Mouse (Mus musculus) midbrain, embryonic 16.5 days (tissue): ENCODE results near the gene Stac. TPM values are rescaled to one million over a fixed set of nuclear protein-coding genes. Genes with fewer than 3 reads are reported as not detected.

Experiments used
- ATAC-seq: fragments of 200-750 bp; cut with Nextera tagmentation; 2 replicates; pipeline ENCODE4 v1.8.0; 2017; ENCODE audit warnings: moderate TSS enrichment
- H3K27ac ChIP-seq: fragments of 300-500 bp; sonication (generic); 2 replicates; pipeline ENCODE4 v1.5.1; 2014; ENCODE audit warnings: mild to moderate bottlenecking, low read length, mixed read lengths
- H3K27me3 ChIP-seq: fragments of 300-500 bp; sonication (generic); 2 replicates; pipeline ENCODE4 v1.6.1; 2014; ENCODE audit warnings: low read depth, low read length, mixed read lengths; ENCODE audit not compliant: control insufficient read depth, insufficient read depth
- H3K36me3 ChIP-seq: fragments of 300-500 bp; sonication (generic); 2 replicates; pipeline ENCODE4 v1.6.1; 2014; ENCODE audit warnings: mild to moderate bottlenecking, low read length, moderate library complexity, mixed read lengths; ENCODE audit not compliant: control insufficient read depth, insufficient read depth
- H3K4me1 ChIP-seq: fragments of 300-500 bp; sonication (generic); 2 replicates; pipeline ENCODE4 v1.6.1; 2014; ENCODE audit warnings: mild to moderate bottlenecking, low read length, mixed read lengths; ENCODE audit not compliant: control insufficient read depth, insufficient read depth
- H3K4me2 ChIP-seq: fragments of 300-500 bp; sonication (generic); 2 replicates; pipeline ENCODE4 v1.6.1; 2014; ENCODE audit warnings: mild to moderate bottlenecking, low read length, mixed read lengths
- H3K4me3 ChIP-seq: fragments of 300-500 bp; sonication (generic); 2 replicates; pipeline ENCODE4 v1.5.1; 2014; ENCODE audit warnings: low read depth, mild to moderate bottlenecking, low read length, moderate library complexity, mixed read lengths
- H3K9ac ChIP-seq: fragments of 300-500 bp; sonication (generic); 2 replicates; pipeline ENCODE4 v1.6.1; 2014; ENCODE audit warnings: low read depth, low read length, mixed read lengths
- H3K9me3 ChIP-seq: fragments of 300-500 bp; sonication (generic); replicated peaks from 2 replicates; pipeline ENCODE4 v1.6.1; 2014; ENCODE audit warnings: mild to moderate bottlenecking, low read length, mixed read lengths; ENCODE audit not compliant: control insufficient read depth, poor library complexity, severe bottlenecking
- WGBS: fragments of 180-500 bp; shearing (Covaris S2); extraction: QIAGEN DNeasy Blood & Tissue Kit; methylation state at CpG from one replicate; pipeline ENCODE4 v1.1.7; 2014; 5-methylcytosine and 5-hydroxymethylcytosine counted together
- polyA plus RNA-seq: library from polyadenylated mRNA; unstranded; fragments of >200 nt; fragmentation: Nextera tagmentation; extraction: Ambion mirVana; gene quantifications from 2 replicates; pipeline ENCODE4 v1.2.1, GENCODE M21; 2015

Gene Stac
- polyA plus RNA-seq, result 6.3 and 8.6 TPM in 2 replicates

DNA sequence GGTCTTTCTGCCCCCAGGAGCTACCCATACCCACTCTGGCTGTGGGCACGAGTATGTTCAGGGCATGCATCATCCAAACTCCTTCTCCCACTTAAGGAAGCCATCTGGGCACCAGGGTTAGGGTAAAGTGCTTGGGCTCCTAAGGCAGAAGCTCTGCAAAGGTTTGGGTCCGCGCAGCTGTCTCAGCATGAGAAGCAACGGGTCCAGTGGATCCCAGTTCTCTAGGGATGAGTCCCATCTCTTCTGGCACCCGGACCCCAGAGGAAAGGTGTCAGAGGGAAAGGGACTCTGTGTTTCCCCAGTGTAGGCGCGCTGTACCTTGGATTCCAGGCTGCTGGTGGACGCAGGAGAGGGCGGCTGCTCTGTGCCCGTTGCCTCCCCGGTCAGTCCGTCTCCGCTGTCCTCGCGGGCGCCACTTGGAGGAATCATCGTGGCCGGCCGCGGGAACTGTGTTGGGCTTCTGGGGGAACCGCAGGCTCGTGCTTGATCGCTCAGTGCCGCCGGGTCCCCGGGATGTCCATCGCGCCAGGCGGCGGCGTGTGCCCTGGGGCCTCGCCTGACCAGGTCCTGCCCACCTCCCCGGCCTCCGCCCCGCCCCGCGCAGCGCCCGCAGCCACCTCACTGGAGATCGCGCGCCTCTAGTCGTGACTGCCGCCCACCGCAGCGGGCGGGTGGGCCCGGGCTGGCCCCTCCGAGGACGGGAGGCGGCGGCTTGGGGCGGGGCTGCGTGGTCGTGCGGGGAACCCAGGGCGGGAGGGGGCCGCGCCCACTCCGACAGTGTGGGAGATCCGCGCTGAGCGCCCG lies at the start of gene Stac:
Stac (minus strand) TSS at position 669 of the 804 bp plus-strand sequence.
- peak; percentile 86 for ATAC-seq
- H3K27ac ChIP-seq, result no peak within 1 kb of the TSS
- 3% methylated on average over 63 of the region's 64 CpGs for WGBS
- H3K4me1 ChIP-seq, result no peaks in the 10 kb centered on the region; the same call in 1 of the 2 replicates
- H3K4me3 ChIP-seq, result peak within 1 kb of the TSS; percentile 64
- peak within 1 kb of the TSS; percentile 76 for H3K9ac ChIP-seq
- H3K4me2 ChIP-seq, result peak within 1 kb of the TSS; percentile 94
- H3K9me3 ChIP-seq, result no peaks in the 10 kb centered on the region
- H3K36me3 ChIP-seq, result no peaks in the 10 kb centered on the region
- peaks cover 2% of the 10 kb centered on the region; the same call in 1 of the 2 replicates for H3K27me3 ChIP-seq

DNA sequence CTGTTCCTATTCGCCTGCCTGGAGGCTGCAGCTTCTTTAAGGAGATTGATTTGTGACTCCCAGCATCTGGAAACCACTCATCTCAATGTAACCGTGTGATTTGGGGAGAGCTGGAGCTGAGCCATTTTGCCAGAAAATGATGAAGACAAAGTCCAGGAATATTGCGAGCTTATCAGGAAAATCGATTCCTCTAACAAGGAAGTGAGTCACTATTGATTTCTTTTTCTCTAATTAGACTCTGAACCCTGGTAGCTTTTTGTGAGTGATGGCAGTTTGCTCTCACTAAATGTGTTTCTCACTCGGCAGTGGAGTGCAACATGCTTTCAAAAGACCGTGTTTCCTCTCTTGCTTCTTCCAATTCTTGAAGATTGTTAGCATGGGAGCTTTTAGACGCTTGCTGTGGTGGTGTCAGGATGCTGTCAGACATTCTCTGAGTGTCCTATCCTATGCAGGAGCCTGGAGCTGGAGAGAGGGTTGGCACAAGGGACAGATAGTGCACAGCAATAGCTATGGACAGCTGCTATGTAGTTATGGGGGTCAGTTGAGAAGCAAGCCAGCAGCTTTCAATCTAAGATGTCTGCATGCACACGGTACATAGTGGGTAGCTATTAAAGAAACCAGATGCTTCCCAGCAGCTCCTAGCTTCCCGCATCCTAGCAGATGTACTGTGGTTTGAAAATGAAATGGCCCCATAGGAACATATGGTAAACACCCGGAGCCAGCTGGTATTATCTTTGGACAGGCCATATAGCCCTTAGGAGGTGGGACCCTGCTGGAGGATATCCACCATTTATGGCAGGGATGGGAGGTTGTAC lies 49.5 kb upstream of the Stac start:
- Histone ChIP-seq H3K4me2 (no peak overlapping the region), H3K4me3 (no peak overlapping the region), H3K9ac (no peak overlapping the region), H3K27me3 (no peaks in the 10 kb centered on the region), H3K9me3 (no peaks in the 10 kb centered on the region), H3K27ac (no peak overlapping the region), H3K36me3 (no peaks in the 10 kb centered on the region), H3K4me1 (no peaks in the 10 kb centered on the region)
- no peak for ATAC-seq
- WGBS, result 73% methylated on average over 10 of the region's 10 CpGs

DNA sequence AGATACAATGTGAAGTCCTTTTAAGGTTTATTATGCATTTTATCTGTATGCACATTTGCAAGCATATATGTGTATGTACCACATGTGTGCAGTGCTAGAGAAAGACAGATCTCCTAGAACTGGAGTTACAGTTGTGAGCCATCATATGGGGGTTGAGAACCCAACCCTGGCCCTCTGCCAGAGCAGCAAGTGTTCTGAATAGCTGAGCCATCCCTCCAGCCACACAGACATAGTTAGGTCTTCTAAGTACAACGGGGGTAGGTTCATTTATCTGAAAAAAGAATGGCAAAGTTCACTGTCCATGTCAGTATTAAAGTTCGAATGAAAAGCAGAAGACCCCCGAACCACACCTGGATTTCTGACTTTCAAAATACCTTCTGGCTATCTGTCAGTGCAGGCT lies 48.9 kb upstream of the Stac start:
- ATAC-seq, result no peak
- no peaks in the 10 kb centered on the region for H3K9me3 ChIP-seq
- H3K4me1 ChIP-seq, result no peaks in the 10 kb centered on the region
- H3K36me3 ChIP-seq, result no peaks in the 10 kb centered on the region
- H3K27ac ChIP-seq, result no peak overlapping the region
- H3K4me3 ChIP-seq, result no peak overlapping the region
- no peak overlapping the region for H3K4me2 ChIP-seq
- WGBS, result 68% methylated on average over 3 of the region's 3 CpGs
- H3K27me3 ChIP-seq, result no peaks in the 10 kb centered on the region
- no peak overlapping the region for H3K9ac ChIP-seq

GRCm38 (mm10) chr9:111737796-111738195 lies 47.6 kb upstream of the Stac start:
- no peak overlapping the region for H3K9ac ChIP-seq
- H3K27ac ChIP-seq, result no peak overlapping the region
- H3K4me1 ChIP-seq, result no peaks in the 10 kb centered on the region
- 90% methylated on average over 2 of the region's 2 CpGs for WGBS
- no peaks in the 10 kb centered on the region for H3K36me3 ChIP-seq
- no peak overlapping the region for H3K4me2 ChIP-seq
- no peaks in the 10 kb centered on the region for H3K9me3 ChIP-seq
- ATAC-seq, result no peak
- H3K27me3 ChIP-seq, result no peaks in the 10 kb centered on the region
- no peak overlapping the region for H3K4me3 ChIP-seq

- 76% methylated on average over 3 of the region's 3 CpGs for WGBS
- Histone ChIP-seq H3K27me3 (no peaks in the 10 kb centered on the region), H3K9ac (no peak overlapping the region), H3K9me3 (no peaks in the 10 kb centered on the region), H3K4me2 (no peak overlapping the region), H3K4me1 (no peaks in the 10 kb centered on the region), H3K27ac (no peak overlapping the region), H3K36me3 (no peaks in the 10 kb centered on the region), H3K4me3 (no peak overlapping the region)
- no peak for ATAC-seq
Observed at GRCm38 (mm10) chr9:111735931-111736330, 45.8 kb upstream of the Stac start.

DNA sequence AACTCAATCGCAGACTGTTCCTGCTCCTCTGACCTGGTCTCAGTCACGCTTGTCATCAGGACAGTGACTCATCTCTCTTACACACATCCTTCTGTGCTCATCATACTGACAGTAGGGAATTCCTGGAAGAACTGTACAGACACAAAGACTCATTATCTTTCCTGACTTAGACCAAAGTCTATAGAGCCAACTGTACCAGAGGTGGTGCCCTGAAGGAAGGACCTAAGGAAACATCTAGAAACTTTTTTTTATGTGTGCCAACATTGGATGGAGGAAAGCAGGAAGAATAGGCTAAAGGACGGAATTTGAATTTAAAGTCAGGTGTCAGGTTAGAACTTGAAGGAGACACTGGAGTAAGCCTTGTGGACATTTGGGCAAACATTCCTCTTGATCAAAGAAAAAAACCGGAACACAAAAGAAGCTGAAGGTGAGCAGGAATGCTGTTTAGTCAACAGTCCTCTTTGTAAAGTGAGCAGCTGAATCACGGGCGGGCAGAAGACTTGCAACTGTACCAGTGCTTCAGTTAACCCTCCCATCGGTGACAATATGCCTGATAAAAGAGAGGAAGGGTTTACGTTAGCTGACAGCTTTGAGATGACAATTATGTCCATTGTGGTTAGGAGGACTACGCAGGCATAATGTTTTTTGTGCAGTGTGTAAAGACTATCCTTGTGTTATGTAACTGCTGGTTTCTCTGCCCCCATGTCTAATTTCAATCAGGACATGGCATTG lies 42.0 kb upstream of the Stac start:
- Histone ChIP-seq H3K27ac (no peak overlapping the region), H3K9ac (no peak overlapping the region), H3K9me3 (no peaks in the 10 kb centered on the region), H3K4me3 (no peak overlapping the region), H3K36me3 (no peaks in the 10 kb centered on the region), H3K4me1 (no peaks in the 10 kb centered on the region), H3K4me2 (no peak overlapping the region), H3K27me3 (no peaks in the 10 kb centered on the region)
- no peak for ATAC-seq
- WGBS, result 86% methylated on average over 9 of the region's 9 CpGs

- ATAC-seq, result no peak
- no peak overlapping the region for H3K4me2 ChIP-seq
- no peaks in the 10 kb centered on the region for H3K9me3 ChIP-seq
- no peak overlapping the region for H3K9ac ChIP-seq
- no peaks in the 10 kb centered on the region for H3K27me3 ChIP-seq
- 16% methylated on average over 5 of the region's 5 CpGs for WGBS
- H3K4me3 ChIP-seq, result no peak overlapping the region
- no peaks in the 10 kb centered on the region for H3K4me1 ChIP-seq
- no peaks in the 10 kb centered on the region for H3K36me3 ChIP-seq
- H3K27ac ChIP-seq, result no peak overlapping the region
Observed at GRCm38 (mm10) chr9:111724981-111725593, 34.9 kb upstream of the Stac start.

DNA sequence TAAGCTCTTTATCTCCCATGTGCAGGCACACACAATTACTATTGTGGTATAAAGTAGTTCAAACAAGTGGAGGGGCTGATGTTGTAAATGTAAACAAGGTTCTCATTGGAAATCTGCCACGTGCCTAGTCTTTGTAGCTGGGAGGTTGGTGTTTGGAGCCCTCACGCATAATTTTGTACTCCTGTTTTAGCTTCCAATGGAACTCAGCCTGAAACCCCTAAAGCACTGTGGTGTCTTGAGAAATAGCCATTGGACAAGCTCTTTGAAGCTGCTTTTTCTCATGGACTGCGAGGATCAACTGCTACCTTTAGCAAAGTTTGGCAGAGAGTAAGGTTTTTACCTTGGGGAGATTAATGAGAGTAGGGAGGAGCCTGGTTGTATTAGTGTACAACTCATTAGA lies 24.3 kb upstream of the Stac start:
- Histone ChIP-seq H3K4me3 (no peak overlapping the region), H3K36me3 (no peaks in the 10 kb centered on the region), H3K27ac (no peak overlapping the region), H3K9me3 (no peaks in the 10 kb centered on the region), H3K4me2 (no peak overlapping the region), H3K9ac (no peak overlapping the region), H3K4me1 (no peaks in the 10 kb centered on the region), H3K27me3 (no peaks in the 10 kb centered on the region)
- 60% methylated on average over 3 of the region's 3 CpGs for WGBS
- no peak for ATAC-seq
